Mouse (Mus musculus): ENCODE measurements around the gene Dusp2. TPM values are rescaled to one million over a fixed set of nuclear protein-coding genes. Genes with fewer than 3 reads are reported as not detected.
A peak's percentile ranks its signal among the peaks of the same experiment; 100 is the strongest.

Gene Dusp2
- total RNA-seq, 2 experiments from 2014 or later, result 8.6 to 10.1 TPM

GRCm38 (mm10) chr2:127363282-127363652 is 27.3 kb downstream of the Dusp2 start:
- ATAC-seq (ENCODE audit: poor library complexity, severe bottlenecking), result no peak

DNA sequence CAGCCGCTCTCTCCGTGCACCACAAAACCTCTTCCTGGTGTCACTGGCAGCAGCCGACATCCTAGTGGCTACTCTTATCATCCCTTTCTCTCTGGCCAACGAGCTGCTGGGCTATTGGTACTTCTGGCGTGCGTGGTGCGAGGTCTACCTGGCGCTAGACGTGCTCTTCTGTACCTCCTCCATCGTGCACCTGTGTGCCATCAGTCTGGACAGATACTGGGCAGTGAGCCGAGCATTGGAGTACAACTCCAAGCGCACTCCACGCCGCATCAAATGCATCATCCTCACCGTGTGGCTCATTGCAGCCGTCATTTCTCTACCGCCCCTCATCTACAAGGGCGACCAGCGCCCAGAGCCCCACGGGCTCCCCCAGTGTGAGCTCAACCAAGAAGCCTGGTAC is 27.7 kb downstream of the Dusp2 start:
- ATAC-seq (ENCODE audit: poor library complexity, severe bottlenecking), result no peak

DNA sequence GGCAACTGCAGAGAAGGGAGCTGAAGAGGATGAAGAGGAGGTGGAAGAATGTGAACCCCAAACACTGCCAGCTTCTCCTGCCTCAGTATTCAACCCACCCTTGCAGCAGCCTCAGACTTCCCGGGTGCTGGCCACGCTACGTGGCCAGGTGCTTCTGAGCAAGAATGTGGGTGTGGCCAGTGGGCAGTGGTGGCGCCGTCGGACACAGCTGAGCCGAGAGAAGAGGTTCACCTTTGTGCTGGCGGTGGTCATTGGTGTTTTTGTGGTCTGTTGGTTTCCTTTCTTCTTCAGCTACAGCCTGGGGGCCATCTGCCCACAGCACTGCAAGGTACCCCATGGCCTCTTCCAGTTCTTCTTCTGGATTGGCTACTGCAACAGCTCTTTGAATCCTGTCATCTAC is 28.5 kb downstream of the Dusp2 start:
- no peak for ATAC-seq (ENCODE audit: poor library complexity, severe bottlenecking)

DNA sequence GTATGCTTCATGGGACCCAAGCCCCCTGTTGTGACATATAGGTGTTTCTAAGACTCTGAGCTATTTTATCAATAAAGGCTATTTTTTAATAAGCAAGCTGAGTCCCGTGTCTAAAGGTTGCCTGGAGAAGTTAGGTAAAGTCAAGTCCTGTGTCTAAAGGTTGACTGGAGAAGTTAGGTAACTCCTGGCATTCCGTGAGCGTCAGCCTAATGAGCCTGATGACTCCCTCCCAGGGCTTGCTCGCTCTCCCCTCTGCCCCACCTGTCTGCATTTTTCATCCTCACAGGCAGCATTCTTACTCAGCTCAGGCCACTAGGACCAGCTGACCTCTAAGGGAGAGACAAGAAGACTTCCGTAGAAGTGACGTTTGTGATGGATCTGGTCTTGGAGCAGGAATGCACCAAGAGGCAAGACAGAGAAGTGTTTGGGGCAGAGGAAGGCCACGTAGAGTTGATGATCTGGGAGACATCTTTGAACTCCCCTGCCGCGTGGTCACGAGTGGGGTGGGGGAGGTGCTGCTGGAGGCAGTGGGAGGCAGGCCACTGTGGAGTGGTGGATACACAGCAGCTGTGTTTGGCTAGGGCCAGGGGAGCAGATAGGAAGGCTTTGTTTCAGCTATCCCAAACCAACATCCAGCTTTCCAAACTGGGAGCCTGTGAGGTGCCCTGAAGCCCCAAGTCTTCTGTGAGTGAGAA is 31.3 kb downstream of the Dusp2 start:
- ATAC-seq (ENCODE audit: poor library complexity, severe bottlenecking), result no peak

- ATAC-seq (ENCODE audit: poor library complexity, severe bottlenecking), result no peak
Measured at GRCm38 (mm10) chr2:127369703-127370376, 33.9 kb downstream of the Dusp2 start.

DNA sequence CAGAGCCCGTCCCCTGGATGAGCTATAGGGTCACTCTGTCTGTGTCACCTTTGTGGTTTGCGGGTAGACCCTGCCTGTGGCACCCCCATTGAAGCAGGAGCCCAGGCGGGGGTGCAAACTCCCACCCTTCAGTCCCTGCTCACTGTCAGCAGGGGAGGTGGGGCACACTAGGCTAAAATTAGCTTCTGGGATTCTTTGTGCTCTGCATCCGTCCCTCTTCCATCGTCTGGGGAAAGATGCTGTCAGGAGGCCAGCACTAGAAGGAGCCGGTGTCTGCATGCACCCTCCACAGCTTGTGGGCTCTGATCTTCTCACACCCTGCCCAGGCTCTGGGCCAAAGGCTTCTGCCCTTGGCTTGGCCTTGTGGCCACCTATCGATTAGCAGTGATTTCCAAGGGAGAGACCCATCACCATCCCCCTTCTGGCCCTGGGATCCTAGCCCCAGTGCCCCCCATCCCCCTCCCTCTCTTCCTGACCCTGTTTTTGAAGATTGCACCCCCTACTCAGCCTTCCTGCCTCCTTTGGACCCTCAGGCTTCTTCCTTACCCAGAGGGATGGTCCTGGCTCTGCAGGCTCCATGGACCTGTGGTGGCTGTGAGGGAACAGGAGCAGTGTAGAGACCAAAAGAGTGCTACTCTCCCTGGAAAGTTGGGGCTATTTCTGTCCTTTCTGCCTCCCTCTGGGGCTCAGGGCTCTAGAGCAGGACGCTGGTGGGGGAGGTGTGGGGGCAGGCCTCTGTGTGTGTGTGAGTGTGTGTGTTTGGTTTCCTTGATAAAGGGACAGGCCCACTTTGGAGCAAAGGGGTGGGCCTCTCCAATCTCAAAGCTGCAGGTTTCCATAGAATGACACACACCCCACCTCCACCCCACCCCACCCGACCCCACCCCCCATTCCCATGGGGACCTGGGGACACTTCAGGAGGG is 34.9 kb downstream of the Dusp2 start:
- no peak for ATAC-seq (ENCODE audit: poor library complexity, severe bottlenecking)

GRCm38 (mm10) chr2:127371484-127371861 is 35.5 kb downstream of the Dusp2 start:
- ATAC-seq (ENCODE audit: poor library complexity, severe bottlenecking), result no peak

GRCm38 (mm10) chr2:127372082-127372481 is 36.1 kb downstream of the Dusp2 start:
- ATAC-seq (ENCODE audit: poor library complexity, severe bottlenecking), result no peak

- ATAC-seq (ENCODE audit: poor library complexity, severe bottlenecking), result no peak
Measured at GRCm38 (mm10) chr2:127374131-127374530, 38.2 kb downstream of the Dusp2 start.

- no peak for ATAC-seq (ENCODE audit: poor library complexity, severe bottlenecking)
Measured at GRCm38 (mm10) chr2:127375087-127375486, 39.1 kb downstream of the Dusp2 start.

- peak; percentile 62 for ATAC-seq (ENCODE audit: poor library complexity, severe bottlenecking)
Measured at GRCm38 (mm10) chr2:127375759-127376341, 39.9 kb downstream of the Dusp2 start.

DNA sequence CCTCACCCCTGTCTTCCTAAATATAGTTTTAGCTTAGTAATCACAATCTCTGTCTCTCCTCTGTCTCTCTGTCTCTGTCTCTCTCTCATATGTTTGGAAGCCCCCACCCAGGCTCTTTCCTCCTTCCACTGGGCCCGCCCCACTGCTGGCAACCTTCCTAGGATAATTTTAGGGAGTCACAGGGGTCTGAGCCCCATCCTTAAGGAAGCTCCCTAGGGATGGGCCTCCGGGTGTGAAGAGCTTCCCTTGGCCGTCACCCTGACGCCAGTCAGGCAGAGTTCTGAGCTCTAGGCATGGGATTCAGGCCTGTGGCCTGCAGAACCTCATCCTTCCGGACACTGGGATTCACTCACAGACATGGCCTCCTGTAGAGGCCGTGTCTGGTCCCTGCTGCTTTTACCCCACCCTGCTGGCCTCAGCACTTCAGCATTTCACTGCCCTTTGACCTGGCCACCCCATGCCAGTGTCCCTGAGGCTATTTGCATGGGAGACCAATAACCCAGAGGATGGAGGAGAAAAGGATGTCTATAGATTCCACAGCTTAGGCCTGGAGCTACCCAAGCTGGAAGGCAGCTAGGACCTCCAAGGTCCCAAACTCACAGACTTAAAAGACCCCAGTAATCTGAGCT is 40.6 kb downstream of the Dusp2 start:
- no peak for ATAC-seq (ENCODE audit: poor library complexity, severe bottlenecking)

DNA sequence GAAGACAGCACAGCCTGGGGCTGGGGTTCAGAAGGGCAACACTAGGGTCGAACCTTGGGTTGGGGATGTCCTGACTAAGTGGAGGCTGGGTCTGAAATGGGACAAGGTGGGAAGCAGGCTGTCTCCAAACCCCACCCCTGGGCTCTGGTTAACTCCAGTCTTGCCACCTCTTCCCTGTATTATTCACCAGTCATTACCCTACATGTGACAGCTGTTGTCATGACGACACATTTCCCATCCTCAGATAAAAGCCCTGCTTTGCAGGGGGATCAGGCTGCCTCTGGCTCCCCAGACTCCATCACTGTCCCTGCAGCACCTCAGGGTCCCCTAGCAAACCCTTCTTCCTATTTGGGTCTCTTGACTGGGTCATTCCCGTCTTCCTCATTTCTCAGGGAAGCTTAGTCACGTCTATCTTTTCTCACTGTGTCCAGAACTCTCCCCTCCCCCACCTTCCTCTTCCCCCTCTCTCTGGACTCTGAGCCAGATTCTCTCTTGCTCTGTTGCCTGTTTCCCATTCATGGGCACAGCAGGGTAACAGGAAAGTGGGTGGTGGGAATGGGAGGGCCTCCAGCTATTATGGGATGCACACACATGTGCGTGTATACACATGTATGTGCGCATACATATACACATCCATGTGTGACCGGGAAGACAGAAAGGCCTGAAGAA is 42.1 kb downstream of the Dusp2 start:
- no peak for ATAC-seq (ENCODE audit: poor library complexity, severe bottlenecking)

- ATAC-seq (ENCODE audit: poor library complexity, severe bottlenecking), result no peak
Measured at GRCm38 (mm10) chr2:127378611-127378990, 42.6 kb downstream of the Dusp2 start.

GRCm38 (mm10) chr2:127379250-127379649 is 43.3 kb downstream of the Dusp2 start:
- no peak for ATAC-seq (ENCODE audit: poor library complexity, severe bottlenecking)

DNA sequence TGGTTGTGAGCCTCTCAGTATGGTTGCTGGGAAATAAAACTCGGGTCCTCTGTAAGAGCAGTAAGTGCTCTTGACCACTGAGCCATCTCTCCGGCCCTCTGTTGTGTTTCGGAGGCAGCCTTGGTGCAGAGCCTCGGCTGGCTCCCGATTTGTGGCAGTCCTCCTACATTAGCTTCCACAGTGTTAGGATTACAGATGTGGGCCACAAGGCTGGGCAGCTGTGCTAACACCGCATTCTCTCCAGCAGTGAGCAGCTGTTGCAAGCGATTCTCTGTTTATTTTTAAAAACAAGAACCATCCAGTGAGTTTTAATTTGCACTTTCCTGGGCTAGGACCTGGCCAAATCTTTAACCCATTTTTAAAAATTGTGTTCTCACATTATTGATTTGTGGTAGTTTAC is 47.9 kb downstream of the Dusp2 start:
- no peak for ATAC-seq (ENCODE audit: poor library complexity, severe bottlenecking)

GRCm38 (mm10) chr2:127387521-127387920 is 51.6 kb downstream of the Dusp2 start:
- no peak for ATAC-seq (ENCODE audit: poor library complexity, severe bottlenecking)

Data from megakaryocyte, adult 5-6 weeks (primary cell).